Mouse (Mus musculus) left cerebral cortex, postnatal 4 days (tissue): ENCODE data around the gene Dexi. TPM values are rescaled to one million over a fixed set of nuclear protein-coding genes. Genes with fewer than 3 reads are reported as not detected.

Source experiments
- DNase-seq: peaks from one replicate; pipeline ENCODE4 v3.0.0-alpha.2; 2022
- intact Hi-C: fragments of 180-260 bp; cut with DNase I; formaldehyde crosslinking; loops from one replicate; pipeline ENCODE4 v1.15.1; 2025
- total RNA-seq, 2 experiments: library from RNA; stranded (reverse); gene quantifications; 2 replicates each; pipeline ENCODE4 v1.2.3; 2021

Dexi gene
- total RNA-seq, 2 experiments from 2014 or later, result 22.2 to 22.3 TPM

DNA sequence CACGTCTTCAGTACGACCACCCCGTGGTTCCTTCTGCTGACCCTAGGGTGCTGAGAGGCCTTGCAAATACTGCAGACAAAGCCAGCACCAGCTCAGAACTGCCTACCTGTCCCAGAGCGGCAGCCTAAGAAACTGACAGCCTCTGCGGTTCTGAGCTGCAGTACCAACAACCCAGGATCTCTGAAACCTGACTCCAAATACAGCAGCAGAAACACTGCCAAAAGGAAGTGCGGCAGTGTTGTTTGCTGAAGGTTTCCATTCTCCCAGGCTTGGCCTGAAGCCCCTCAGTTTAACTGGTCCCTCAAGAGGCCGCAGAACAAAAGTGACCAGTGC is 1.3 kb downstream of the Dexi start:
- DNase-seq, result no peak
- intact Hi-C loops, result no loop called here

DNA sequence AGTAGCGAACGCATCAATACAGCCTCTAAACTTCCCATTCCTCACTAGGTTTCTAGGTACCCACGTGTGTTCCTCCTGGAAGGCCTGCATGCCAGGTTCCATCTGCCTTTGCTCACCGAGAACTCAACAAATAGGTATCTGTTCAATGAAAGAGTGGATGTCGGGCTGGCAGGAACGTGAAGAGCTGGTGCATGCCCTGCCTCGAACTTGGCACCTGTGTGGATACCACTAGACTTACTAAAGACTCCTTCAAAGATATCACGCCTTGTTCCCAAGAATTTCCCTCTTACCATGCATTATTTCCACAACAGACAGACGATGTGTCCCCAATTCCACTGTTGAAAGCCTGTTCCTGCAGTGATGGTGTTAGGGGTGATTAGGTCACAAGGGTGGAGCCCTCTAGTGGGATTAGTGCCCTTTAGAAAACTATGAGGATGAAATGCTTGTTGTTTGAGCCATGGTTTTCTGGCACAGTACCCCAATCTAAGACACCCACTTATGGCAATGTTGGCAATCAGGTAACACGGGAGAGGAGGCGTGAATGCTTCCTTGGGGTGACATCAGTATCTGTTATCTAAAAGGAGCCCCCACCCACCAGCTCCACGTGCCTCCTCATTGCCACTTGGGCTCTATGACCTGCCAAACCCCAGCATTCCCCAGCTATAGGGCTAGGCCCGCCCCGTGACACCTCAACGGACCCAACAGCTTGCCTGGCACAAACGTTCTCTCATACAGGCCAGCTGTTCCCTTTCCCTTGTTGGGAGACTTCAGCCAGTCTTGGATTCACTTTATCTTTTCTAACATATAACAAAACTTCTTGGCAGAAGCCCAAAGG is 1.9 kb downstream of the Dexi start:
- DNase-seq, result no peak
- intact Hi-C loops, result no loop called here

GRCm38 (mm10) chr16:10536961-10537360 is 5.9 kb downstream of the Dexi start:
- DNase-seq, result no peak
- intact Hi-C loops, result no loop called here

GRCm38 (mm10) chr16:10536323-10536722 is 6.5 kb downstream of the Dexi start:
- intact Hi-C loops, result no loop called here
- no peak for DNase-seq

GRCm38 (mm10) chr16:10534567-10534966 is 8.3 kb downstream of the Dexi start:
- DNase-seq, result peak; percentile 92
- intact Hi-C loops, result no loop called here

GRCm38 (mm10) chr16:10533781-10534180 is 9.1 kb downstream of the Dexi start:
- no peak for DNase-seq
- intact Hi-C loops, result no loop called here

GRCm38 (mm10) chr16:10530179-10530578 is 12.7 kb downstream of the Dexi start:
- intact Hi-C loops, result no loop called here
- no peak for DNase-seq

GRCm38 (mm10) chr16:10528382-10528781 is 14.5 kb downstream of the Dexi start:
- intact Hi-C loops, result loop anchor here (10.0 kb wide), 1 partner anchor 434 kb away; no protein-coding TSS in a partner anchor
- no peak for DNase-seq

GRCm38 (mm10) chr16:10527046-10527644 is 15.7 kb downstream of the Dexi start:
- DNase-seq, result peak; percentile 69
- intact Hi-C loops, result loop anchor here (10.0 kb wide), 1 partner anchor 432 kb away; no protein-coding TSS in a partner anchor

GRCm38 (mm10) chr16:10525610-10525980 is 17.3 kb downstream of the Dexi start:
- DNase-seq, result no peak

GRCm38 (mm10) chr16:10524866-10525609 is 17.8 kb downstream of the Dexi start:
- no peak for DNase-seq
- intact Hi-C loops, result loop anchor here (5.0 to 10.0 kb wide), 3 partner anchors 108 to 430 kb away; no protein-coding TSS in a partner anchor

More at GRCm38 (mm10) chr16:10525610-10525980, 17.3 kb downstream of the Dexi start:
- intact Hi-C loops, result loop anchor here (10.0 kb wide), 1 partner anchor 431 kb away; no protein-coding TSS in a partner anchor

- intact Hi-C loops, result loop anchor here (5.0 to 10.0 kb wide), 3 partner anchors 106 to 429 kb away; no protein-coding TSS in a partner anchor
- DNase-seq, result no peak
Observed at GRCm38 (mm10) chr16:10523650-10524049, 19.2 kb downstream of the Dexi start.

DNA sequence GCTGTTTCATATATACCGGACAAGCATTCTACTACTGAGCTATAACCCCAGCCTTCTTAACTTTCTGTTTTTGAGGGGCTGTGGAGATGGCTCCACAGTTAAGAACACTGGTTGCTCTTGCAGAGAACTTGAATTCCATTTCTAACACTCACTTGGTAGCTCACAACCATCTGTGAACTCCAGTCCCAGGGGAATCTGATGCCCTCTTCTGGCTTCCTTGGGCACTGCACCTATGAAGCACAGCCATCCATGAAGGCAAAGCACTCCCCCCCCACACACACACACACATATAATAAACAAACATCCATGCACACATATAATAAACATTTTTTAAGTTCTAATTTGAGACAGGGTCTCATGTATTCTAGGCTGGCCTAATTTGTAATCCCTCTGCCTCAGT is 20.0 kb downstream of the Dexi start:
- intact Hi-C loops, result loop anchor here (5.0 to 10.0 kb wide), 3 partner anchors 106 to 428 kb away; no protein-coding TSS in a partner anchor
- peak; percentile 76 for DNase-seq

DNA sequence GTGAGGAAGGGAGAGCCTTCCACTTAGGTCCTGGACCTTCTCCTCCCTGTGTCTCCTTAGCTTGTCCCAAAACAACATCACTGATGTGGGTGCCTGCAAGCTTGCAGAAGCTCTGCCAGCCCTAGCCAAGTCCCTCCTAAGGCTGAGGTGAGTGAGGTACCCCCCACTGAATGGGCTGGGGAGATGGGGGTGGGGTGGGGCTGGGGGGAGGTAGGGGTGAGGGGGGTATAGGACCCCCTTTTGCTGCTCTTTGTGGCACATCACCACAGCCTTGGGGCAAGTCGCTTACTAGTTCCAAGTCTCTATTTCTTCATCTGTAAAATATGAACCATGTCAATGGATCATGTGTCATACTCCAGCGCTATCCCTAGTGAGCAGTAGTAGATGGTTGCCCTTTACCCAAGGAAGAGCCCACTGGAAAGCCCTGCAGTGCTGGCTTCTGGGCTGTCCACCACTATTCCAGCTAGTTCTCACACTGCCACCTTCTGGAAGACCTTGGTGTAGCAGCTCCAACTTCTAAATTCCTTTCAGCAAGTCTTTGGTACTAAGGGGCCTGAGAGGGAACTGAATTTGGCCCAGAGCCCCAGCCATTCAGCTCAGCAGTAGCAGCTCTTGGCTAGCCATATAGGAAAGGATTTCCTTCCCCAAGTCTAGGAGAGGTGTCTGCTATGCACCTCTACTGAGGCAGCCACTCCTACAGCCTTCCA is 21.8 kb downstream of the Dexi start:
- peak; percentile 86 for DNase-seq
- intact Hi-C loops, result loop anchor here (5.0 to 10.0 kb wide), 3 partner anchors 104 to 426 kb away; no protein-coding TSS in a partner anchor

DNA sequence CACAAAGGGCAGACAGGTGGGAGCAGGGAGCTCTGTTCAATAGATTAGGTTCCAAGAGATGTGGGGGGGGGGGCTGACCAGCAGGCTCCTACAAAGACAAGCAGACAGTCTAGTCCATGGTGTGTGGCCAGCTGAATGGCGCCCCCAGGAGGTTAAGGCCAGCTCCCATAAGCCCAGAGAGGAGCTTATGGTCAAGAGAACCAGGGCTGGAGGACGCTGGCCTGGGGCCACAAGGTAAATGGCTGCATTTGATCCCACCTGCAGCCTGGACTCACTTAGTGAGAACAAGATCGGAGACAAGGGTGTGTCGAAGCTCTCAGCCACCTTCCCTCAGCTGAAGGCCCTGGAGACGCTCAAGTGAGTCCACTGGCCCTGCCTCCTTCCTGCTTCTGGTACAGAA is 24.8 kb downstream of the Dexi start:
- DNase-seq, result no peak
- intact Hi-C loops, result no loop called here

GRCm38 (mm10) chr16:10515953-10516572 is 26.8 kb downstream of the Dexi start:
- intact Hi-C loops, result no loop called here
- no peak for DNase-seq

- intact Hi-C loops, result no loop called here
Observed at GRCm38 (mm10) chr16:10511134-10511520, 31.7 kb downstream of the Dexi start.

GRCm38 (mm10) chr16:10510477-10511133 is 32.2 kb downstream of the Dexi start:
- intact Hi-C loops, result no loop called here
- DNase-seq, result peak; percentile 64

More at GRCm38 (mm10) chr16:10511134-10511520, 31.7 kb downstream of the Dexi start:
- peak; percentile 53 for DNase-seq

- no peak for DNase-seq
- intact Hi-C loops, result no loop called here
Observed at GRCm38 (mm10) chr16:10508691-10509090, 34.2 kb downstream of the Dexi start.
